Mouse (Mus musculus): ENCODE data around the gene Slc39a11.

GRCm38 (mm10) chr11:113512150-113512549 lies 137.7 kb downstream of the Slc39a11 start:
- no peak for TF ChIP-seq EP300 (optimal IDR thresholded peaks at IDR 0.05)
- no peak for TF ChIP-seq CTCF (IDR thresholded peaks at IDR 0.05; ENCODE audit: low read depth)
